Mouse (Mus musculus): ENCODE results near the gene Tymp. TPM values are rescaled to one million over a fixed set of nuclear protein-coding genes. Genes with fewer than 3 reads are reported as not detected.

Gene Tymp
- polyA plus RNA-seq, 1 experiment from 2014 or later: 1.9 TPM

GRCm38 (mm10) chr15:89390081-89390480, 13.2 kb upstream of the Tymp start:
- ATAC-seq: no peak
- Histone ChIP-seq H3K4me1 (no peaks in the 10 kb centered on the region), H3K4me2 (no peak overlapping the region), H3K9me3 (replicated peaks) (no peaks in the 10 kb centered on the region), H3K9ac (no peak overlapping the region), H3K27ac (no peak overlapping the region), H3K4me3 (no peak overlapping the region), H3K36me3 (ENCODE audit: poor library complexity, severe bottlenecking) (no peaks in the 10 kb centered on the region), H3K27me3 (0 out of 2 replicates have a peak, but pooled peaks cover 3% of the 10 kb centered on the region)
- WGBS: 90% methylated on average over 10 of the region's 10 CpGs

GRCm38 (mm10) chr15:89387127-89387526, 10.3 kb upstream of the Tymp start:
- no peak overlapping the region for H3K27ac ChIP-seq
- H3K4me1 ChIP-seq: no peaks in the 10 kb centered on the region
- ATAC-seq: no peak
- H3K27me3 ChIP-seq: peaks cover 15% of the 10 kb centered on the region; the same call in 1 of the 2 replicates
- H3K4me2 ChIP-seq: no peak overlapping the region
- no peaks in the 10 kb centered on the region for H3K9me3 ChIP-seq (replicated peaks)
- no peak overlapping the region for H3K4me3 ChIP-seq
- no peaks in the 10 kb centered on the region for H3K36me3 ChIP-seq (ENCODE audit: poor library complexity, severe bottlenecking)
- 52% methylated on average over 12 of the region's 12 CpGs for WGBS
- H3K9ac ChIP-seq: no peak overlapping the region

- ATAC-seq: no peak
- Histone ChIP-seq H3K27ac (no peak within 1 kb of the TSS), H3K9me3 (replicated peaks) (no peaks in the 10 kb centered on the region), H3K9ac (no peak within 1 kb of the TSS), H3K4me2 (no peak within 1 kb of the TSS), H3K4me3 (no peak within 1 kb of the TSS), H3K4me1 (peaks cover under 1% of the 10 kb centered on the region), H3K36me3 (ENCODE audit: poor library complexity, severe bottlenecking) (no peaks in the 10 kb centered on the region), H3K27me3 (peaks cover 32% of the 10 kb centered on the region)
- WGBS: 94% methylated on average over 7 of the region's 7 CpGs
Measured at GRCm38 (mm10) chr15:89384617-89385016, 7.8 kb upstream of the Tymp start, which contains the start of gene Klhdc7b. TSS of gene Klhdc7b (plus strand) at chr15:89384917.

GRCm38 (mm10) chr15:89379429-89379828, 2.6 kb upstream of the Tymp start:
- Histone ChIP-seq H3K36me3 (ENCODE audit: poor library complexity, severe bottlenecking) (no peaks in the 10 kb centered on the region), H3K27ac (no peak overlapping the region), H3K4me2 (peak overlapping the region; percentile 65), H3K9me3 (replicated peaks) (no peaks in the 10 kb centered on the region), H3K27me3 (peaks cover 67% of the 10 kb centered on the region), H3K9ac (no peak overlapping the region), H3K4me1 (peaks cover 16% of the 10 kb centered on the region), H3K4me3 (peak overlapping the region; percentile 38)
- 9% methylated on average over 10 of the region's 10 CpGs for WGBS
- no peak for ATAC-seq

- WGBS: under 1% methylated on average over 33 of the region's 33 CpGs
- Histone ChIP-seq H3K4me2 (peak within 1 kb of the TSS; percentile 65), H3K36me3 (ENCODE audit: poor library complexity, severe bottlenecking) (no peaks in the 10 kb centered on the region), H3K4me3 (peak within 1 kb of the TSS; percentile 38), H3K27me3 (peaks cover 64% of the 10 kb centered on the region), H3K9ac (peak within 1 kb of the TSS; percentile 55), H3K9me3 (replicated peaks) (no peaks in the 10 kb centered on the region), H3K4me1 (peaks cover 20% of the 10 kb centered on the region), H3K27ac (no peak within 1 kb of the TSS)
- no peak for ATAC-seq
Measured at GRCm38 (mm10) chr15:89378831-89379401, 2.1 kb upstream of the Tymp start, which contains the start of gene Odf3b. TSS of gene Odf3b (minus strand) at chr15:89379282.

- 14% methylated on average over 43 of the region's 46 CpGs for WGBS
- no peaks in the 10 kb centered on the region for H3K36me3 ChIP-seq (ENCODE audit: poor library complexity, severe bottlenecking)
- peak overlapping the region; percentile 65 for H3K4me2 ChIP-seq
- peaks cover 64% of the 10 kb centered on the region for H3K27me3 ChIP-seq
- peaks cover 22% of the 10 kb centered on the region for H3K4me1 ChIP-seq
- H3K9me3 ChIP-seq (replicated peaks): no peaks in the 10 kb centered on the region
- no peak overlapping the region for H3K27ac ChIP-seq
- H3K9ac ChIP-seq: peak overlapping the region; percentile 55
- H3K4me3 ChIP-seq: peak overlapping the region; percentile 38
- ATAC-seq: no peak
Measured at GRCm38 (mm10) chr15:89377938-89378828, 1.3 kb upstream of the Tymp start.

- Histone ChIP-seq H3K36me3 (ENCODE audit: poor library complexity, severe bottlenecking) (peaks cover 5% of the 10 kb centered on the region), H3K4me1 (peaks cover 31% of the 10 kb centered on the region), H3K27ac (no peak overlapping the region), H3K4me2 (peak overlapping the region; percentile 14; the same call in 1 of the 2 replicates), H3K27me3 (peaks cover 60% of the 10 kb centered on the region), H3K9me3 (replicated peaks) (no peaks in the 10 kb centered on the region), H3K9ac (no peak overlapping the region), H3K4me3 (no peak overlapping the region)
- WGBS: 8% methylated on average over 18 of the region's 18 CpGs
- ATAC-seq: no peak
Measured at GRCm38 (mm10) chr15:89377362-89377761, 523 bp upstream of the Tymp start.

- no peak overlapping the region for H3K27ac ChIP-seq
- H3K9me3 ChIP-seq (replicated peaks): no peaks in the 10 kb centered on the region
- ATAC-seq: no peak
- H3K9ac ChIP-seq: no peak overlapping the region
- H3K4me3 ChIP-seq: no peak overlapping the region
- 85% methylated on average over 7 of the region's 7 CpGs for WGBS
- H3K27me3 ChIP-seq: peaks cover 55% of the 10 kb centered on the region
- H3K36me3 ChIP-seq (ENCODE audit: poor library complexity, severe bottlenecking): peaks cover 18% of the 10 kb centered on the region
- no peak overlapping the region for H3K4me2 ChIP-seq
- H3K4me1 ChIP-seq: peaks cover 31% of the 10 kb centered on the region
Measured at GRCm38 (mm10) chr15:89376040-89376439, 799 bp downstream of the Tymp start.

GRCm38 (mm10) chr15:89374801-89375534, 1.9 kb downstream of the Tymp start:
- Histone ChIP-seq H3K9ac (no peak overlapping the region), H3K4me2 (no peak overlapping the region), H3K27me3 (peaks cover 46% of the 10 kb centered on the region), H3K36me3 (ENCODE audit: poor library complexity, severe bottlenecking) (peaks cover 29% of the 10 kb centered on the region), H3K9me3 (replicated peaks) (no peaks in the 10 kb centered on the region), H3K4me3 (no peak overlapping the region), H3K4me1 (peaks cover 31% of the 10 kb centered on the region), H3K27ac (no peak overlapping the region)
- ATAC-seq: no peak
- WGBS: 92% methylated on average over 17 of the region's 17 CpGs

- Histone ChIP-seq H3K4me1 (peaks cover 28% of the 10 kb centered on the region), H3K27ac (peak overlapping the region; percentile 93; the same call in 1 of the 2 replicates), H3K27me3 (peaks cover 40% of the 10 kb centered on the region), H3K9me3 (replicated peaks) (no peaks in the 10 kb centered on the region), H3K4me3 (peak overlapping the region; percentile 70), H3K9ac (peak overlapping the region; percentile 87), H3K36me3 (ENCODE audit: poor library complexity, severe bottlenecking) (peaks cover 35% of the 10 kb centered on the region), H3K4me2 (peak overlapping the region; percentile 71)
- no peak for ATAC-seq
- WGBS: 52% methylated on average over 9 of the region's 9 CpGs
Measured at GRCm38 (mm10) chr15:89374340-89374739, 2.5 kb downstream of the Tymp start.

GRCm38 (mm10) chr15:89373762-89374248, 3.0 kb downstream of the Tymp start, which contains the start of gene Sco2:
TSS of gene Sco2 (minus strand) at chr15:89373846.
- ATAC-seq: peak; percentile 88
- Histone ChIP-seq H3K4me3 (peak within 1 kb of the TSS; percentile 70), H3K4me1 (peaks cover 22% of the 10 kb centered on the region), H3K4me2 (peak within 1 kb of the TSS; percentile 71), H3K9me3 (replicated peaks) (no peaks in the 10 kb centered on the region), H3K9ac (peak within 1 kb of the TSS; percentile 87), H3K27me3 (peaks cover 35% of the 10 kb centered on the region), H3K27ac (peak within 1 kb of the TSS; percentile 93), H3K36me3 (ENCODE audit: poor library complexity, severe bottlenecking) (peaks cover 40% of the 10 kb centered on the region)
- WGBS: under 1% methylated on average over 42 of the region's 42 CpGs

Data from forebrain, embryonic 13.5 days (tissue).